Mouse (Mus musculus) fat pad, adult 2 months (tissue): ENCODE data around the gene Slc23a2.

Experiments
- DNase-seq: peaks from one replicate; pipeline ENCODE4 v3.0.0-alpha.2; 2011; ENCODE audit warnings: low read depth, low spot score; ENCODE audit errors: extremely low read depth

Slc23a2 gene

DNA sequence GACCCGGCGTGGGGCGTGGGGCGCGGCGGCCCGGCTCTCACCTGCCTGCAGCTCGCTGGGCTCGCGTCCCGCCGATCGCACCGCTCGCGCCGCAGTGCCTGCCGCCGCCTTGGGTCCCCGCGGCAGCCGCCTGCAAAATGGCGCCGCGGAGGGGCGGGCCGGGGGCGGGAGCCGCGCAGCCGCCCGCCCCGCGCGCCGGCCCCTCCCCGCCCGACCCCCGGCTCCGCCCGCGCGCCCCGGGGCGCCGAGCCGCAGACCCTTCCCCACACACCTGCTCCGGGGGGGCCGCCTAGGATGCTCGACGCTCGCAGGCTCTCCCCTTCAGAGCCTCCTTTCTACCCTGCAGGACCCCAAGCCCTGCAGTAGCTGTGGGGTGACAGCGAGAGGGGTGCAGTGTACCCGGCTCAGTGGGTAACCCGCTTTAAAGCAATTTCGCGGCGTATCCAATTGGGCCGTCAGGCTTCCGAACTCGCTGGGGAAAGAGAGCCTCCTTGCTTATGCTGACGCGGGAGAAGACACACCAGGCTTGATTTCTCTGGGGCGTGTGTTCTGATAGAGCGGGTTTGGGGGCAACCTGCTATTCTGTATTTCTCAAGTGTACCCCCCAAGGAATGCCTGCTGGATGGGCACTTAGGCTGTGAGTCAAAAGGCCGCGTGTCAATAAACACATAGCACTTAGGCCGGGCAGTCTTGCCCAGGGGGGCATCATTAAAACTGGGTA is at the start of gene Slc23a2:
TSS of gene Slc23a2 (minus strand) at position 138 of the 721 bp plus-strand sequence.
- no peak for DNase-seq

DNA sequence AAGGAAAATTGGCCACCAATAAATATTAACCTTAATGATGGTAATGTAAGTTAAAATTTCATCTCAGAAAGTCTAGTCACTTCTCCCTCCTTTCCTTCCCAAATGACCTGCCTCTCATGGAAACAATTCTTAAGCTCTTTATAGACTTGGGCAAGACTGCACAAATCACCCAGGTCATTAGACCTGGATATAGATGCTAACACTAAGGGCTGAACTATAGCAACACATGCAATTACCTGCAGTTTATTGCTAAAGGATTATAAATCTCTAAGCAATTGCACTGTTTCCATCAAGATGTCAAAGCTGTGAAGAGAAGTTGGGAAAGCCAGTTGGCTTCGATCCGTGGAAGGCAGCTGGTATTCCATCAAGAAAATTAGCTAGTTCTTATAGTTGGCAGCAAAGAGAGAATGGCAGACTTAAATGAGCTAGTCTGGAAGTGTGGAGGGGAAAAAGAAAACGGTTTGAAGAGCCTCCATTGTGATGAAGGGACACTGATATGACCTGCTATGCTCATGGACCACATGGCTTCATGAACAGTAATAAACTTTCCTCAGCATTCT is 45.8 kb upstream of the Slc23a2 start:
- peak; percentile 55 for DNase-seq

DNA sequence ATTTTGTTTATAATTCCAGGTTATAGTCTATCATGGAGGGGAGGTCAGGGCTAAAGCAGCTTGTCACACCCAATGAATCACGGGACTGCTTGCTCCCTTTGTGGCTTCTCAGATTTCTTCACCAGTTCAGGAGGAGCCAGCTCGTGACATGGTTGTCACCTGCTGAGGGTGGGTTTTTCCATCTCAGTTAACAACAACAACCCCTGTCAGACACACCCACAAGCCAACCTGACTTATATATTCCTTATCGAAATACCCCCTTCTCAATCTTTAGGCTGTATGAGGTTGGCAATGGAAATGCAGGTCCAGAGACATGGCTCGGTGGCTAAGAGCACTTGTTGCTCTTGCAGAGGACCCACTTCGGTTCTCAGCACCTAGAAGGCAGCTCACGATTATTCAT is 39.0 kb upstream of the Slc23a2 start:
- no peak for DNase-seq

- DNase-seq = no peak
These were observed 35.7 kb upstream of the Slc23a2 start for GRCm38 (mm10) chr2:132180463-132181205.

GRCm38 (mm10) chr2:132179371-132179770 is 34.5 kb upstream of the Slc23a2 start:
- no peak for DNase-seq

DNA sequence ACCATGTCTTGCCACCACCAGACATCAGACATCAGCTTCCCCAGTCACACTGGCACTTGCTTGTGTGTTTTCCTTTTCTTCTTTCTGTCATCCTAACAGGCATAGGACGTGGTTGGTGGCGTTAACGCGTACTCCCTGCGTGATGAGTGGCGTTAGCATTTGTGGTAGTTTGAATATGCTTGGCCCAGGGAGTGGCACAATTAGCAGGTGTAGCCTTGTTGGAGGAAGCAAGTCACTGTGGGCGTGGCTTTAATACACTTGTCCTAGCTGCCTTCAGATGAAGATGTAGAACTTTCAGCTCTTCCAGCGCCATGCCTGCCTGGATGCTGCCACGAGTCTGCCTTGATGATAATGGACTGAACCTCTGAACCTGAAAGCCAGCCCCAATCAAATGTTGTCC is 32.5 kb upstream of the Slc23a2 start:
- no peak for DNase-seq

DNA sequence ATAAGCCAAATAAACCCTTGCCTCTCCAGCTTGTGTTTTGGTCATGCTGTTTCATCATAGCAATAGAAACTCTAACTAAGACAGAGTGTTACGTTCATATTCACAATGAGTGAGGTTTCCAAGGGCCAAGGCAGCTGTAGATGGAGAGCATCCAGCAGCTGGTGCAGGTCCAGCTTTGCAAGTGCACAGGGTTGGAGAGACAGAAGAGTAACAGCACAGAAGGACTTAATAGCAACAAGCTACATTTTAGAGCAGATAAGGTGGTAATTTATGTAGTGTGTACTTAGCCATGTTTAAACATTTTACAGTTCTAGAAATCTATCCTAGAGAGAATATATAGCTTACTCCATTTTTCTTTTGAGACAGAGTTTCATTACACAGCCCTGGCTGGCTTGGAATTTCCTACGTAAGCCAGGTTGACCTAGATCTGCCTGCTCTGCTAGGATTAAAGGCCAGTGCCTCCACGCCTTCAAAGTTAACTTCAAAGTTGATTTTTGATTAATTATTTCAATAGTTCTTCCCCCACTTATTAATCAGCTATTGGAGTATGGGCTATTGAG is 31.5 kb upstream of the Slc23a2 start:
- no peak for DNase-seq

DNA sequence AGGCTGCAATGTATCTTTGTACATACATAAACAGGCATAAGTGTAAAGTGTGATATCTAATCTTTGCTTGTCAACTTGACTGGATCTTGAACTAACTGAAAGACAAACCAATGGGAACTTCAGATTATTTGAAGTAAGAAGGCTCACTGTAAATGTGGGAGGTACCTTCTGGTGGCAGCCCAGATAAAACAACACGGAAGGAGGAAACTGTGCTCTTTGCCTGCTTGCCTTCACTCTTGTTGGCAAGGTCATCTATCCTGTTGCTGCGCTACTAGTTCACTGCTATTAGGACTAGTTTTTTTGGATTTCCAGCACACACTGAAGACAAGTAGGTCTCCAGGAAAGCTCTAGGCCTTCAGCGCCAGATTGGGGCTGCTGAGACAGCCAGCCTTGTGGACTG is 29.1 kb upstream of the Slc23a2 start:
- DNase-seq = no peak

DNA sequence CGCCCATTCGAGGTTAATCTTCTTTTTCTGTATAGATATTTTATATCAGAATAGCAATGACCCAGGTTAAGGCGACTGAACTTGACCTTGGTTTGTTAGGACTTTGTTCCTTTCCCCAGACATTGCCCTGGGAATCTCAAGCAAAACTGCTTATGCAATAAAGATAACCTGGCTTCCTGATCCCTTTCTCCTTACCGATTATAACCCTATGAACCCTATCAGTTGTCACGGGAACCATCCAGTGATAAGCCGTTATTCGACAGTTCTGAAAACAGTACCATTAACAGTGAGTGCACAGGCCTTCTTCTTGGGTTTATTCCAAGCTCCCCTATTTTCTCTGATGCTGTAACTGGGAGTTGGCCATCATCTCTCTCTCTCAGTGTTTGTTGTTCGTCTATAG is 27.0 kb upstream of the Slc23a2 start:
- no peak for DNase-seq

DNA sequence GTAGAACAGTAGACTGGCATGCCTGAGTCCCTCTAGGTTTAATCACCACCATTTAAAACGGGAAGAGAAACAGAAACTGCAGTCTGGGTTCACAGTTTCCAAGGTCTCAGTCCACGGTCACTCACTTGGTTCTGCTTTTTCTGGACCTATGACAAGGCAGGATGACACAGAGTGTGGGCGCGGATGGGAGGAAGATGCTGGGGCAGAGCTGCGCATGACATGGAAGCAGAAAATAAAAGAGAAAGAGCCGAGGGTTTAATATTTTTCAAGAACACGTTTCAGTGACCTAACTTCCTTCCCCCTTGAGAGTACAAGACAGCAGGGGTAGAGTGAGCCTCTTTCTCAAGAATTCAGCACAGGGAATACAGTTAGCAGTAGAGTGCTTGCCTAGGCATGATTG is 24.2 kb upstream of the Slc23a2 start:
- no peak for DNase-seq

DNA sequence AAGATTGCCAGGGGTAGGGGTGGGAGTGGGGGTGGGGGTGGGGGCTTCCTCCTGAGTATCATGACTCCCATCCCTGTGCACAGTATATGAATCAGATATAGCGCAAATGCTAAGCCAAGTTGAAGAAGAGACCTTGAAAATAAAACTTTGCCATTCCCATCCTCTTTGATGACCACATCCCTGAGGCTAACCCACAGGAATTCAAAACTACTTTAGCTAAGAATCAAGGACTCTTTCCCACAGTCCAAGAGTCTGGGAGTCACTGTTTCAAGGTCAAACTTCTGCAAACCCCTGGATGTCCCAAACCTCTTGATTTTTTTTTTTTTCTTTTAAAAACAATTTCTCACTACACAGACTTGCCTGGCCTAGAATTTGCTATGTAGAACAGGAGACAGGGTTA is 18.7 kb upstream of the Slc23a2 start:
- DNase-seq = no peak

GRCm38 (mm10) chr2:132157482-132157881 is 12.6 kb upstream of the Slc23a2 start:
- DNase-seq = no peak

- DNase-seq = no peak
These were observed 7.8 kb upstream of the Slc23a2 start for GRCm38 (mm10) chr2:132152670-132153069.

GRCm38 (mm10) chr2:132151592-132151991 is 6.7 kb upstream of the Slc23a2 start:
- peak; percentile 62 for DNase-seq

GRCm38 (mm10) chr2:132150926-132151325 is 6.0 kb upstream of the Slc23a2 start:
- DNase-seq = no peak

- DNase-seq = no peak
These were observed 1.6 kb upstream of the Slc23a2 start for GRCm38 (mm10) chr2:132146502-132146901.

DNA sequence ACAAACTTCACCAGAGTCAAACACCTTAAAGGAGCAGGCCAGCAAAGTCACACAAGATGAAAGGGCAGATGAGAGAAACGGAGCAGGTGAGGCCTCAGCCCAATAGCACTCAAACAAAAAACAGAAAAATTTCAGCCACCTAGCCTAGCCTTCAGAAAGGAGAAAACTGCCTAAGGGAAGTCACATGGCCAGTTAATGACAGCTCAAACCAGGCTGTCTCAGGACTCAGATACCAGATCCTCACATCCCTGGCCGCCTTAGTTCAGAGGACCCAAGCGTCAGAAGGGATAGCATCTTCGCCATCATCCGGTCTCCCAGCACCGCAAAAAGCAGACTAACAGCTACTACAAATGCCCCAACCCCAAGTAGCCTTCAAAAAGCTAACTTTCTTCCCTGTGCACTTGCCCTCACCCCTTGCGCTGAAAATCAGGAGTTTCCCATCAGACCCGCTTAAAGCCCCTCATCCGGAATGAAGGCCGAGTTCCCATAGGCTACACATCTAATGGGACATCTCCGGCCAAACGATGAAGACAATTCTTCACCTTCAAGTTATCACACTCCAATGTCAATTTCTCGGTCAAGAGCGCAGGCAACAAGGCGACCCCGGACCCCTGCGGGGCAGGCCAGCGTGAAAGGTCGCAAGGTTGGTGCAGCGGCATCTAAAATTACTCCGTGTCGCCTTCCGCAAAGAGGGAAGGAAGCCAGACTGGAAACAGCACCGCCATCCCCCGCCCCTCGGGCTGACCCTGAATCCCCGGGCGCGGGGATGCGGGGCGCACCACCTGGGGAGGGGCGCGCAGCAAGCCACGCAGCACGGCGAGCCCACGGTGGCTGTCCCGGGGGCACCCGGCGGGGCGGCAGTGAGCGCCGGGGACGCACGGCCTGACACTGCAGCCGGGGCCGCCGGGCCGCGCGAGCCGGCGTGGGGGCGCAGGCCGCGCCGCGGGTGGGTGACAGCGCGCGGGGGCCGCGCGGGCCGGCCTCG is 673 bp downstream of the Slc23a2 start:
- no peak for DNase-seq

DNA sequence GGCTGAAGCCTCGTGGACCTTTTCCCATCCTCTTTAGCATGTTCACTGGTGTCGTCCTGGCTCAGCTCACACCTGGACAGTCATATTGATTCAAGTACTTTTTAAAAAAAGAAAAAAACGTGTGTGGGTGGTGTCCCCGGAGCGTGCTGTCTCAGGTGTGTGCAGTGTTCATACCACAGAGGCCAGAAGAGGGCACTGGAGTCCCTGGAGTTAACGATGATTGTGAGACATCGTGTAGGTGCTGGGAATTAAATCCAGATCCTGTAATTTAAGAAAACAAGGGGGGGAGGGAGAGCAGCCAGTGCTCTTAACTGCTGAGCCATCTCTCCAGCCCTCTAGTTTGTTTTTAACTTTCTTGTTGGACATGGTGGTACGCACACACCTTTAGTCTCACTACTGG is 2.3 kb downstream of the Slc23a2 start:
- no peak for DNase-seq

- DNase-seq = no peak
These were observed 4.4 kb downstream of the Slc23a2 start for GRCm38 (mm10) chr2:132140536-132140935.

DNA sequence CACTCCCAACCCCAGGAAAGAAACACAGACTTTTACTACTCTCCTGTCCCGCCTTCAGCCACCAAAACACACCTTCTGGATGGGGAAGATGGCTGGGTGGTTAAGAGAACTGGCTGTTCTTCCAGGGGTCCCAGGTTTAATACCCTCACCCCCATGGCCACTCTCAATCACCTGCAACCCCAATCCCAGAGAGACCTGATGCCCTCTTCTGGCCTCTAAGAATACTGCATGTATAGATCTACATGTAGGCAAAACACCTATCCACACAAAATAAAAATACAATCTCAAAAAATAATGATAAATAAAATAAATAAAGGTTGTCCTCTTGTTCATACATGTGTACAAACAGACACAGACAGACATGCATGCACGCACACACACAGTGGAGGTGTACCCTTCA is 5.8 kb downstream of the Slc23a2 start:
- no peak for DNase-seq
